ENCODE assay signal across 9 mouse cellular contexts in the genomic region with DNA sequence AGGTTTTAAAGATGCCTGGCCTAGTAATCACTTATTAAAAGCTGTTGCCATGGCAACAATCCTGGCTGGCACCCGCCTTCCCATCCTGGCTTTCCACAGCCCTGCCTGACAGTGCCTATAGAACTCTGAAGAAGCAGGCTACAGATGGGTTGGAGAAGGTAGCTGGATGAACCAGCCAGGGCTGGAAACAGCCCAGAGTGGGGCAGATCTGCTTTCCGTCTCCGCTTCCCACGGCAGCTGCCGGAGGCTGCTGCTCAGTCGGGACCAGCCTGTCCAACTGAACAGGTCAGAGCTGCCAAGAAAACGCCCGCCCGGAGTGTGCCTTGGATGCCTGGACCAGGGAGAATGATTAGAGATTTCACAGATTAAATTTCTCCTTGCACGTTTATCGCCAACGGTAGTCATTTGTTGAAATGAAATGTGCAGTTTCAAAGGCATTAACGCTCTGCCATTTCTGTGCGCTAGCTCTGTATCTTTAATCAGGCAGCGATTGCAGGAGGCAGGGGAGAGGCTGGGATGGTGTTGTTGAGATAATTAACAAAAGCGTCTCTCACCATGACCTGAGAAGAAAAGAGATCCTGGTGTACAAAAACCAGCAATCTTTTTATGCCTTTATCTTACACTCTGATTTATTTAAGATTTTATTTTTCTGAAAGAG. TPM values are rescaled to one million over a fixed set of nuclear protein-coding genes. Genes with fewer than 3 reads are reported as not detected.
DNase-seq lines count a peak whose midpoint lies in the region; ATAC-seq and TF ChIP-seq lines count a peak whose summit lies in the region.
"Had no signal": no experiment of that assay in that cellular context is flagged by ENCODE, and none has a peak within 500 bp of the region (broad histone marks: within the 10 kb centered on the region; RNA-seq: fewer than 3 reads in every experiment).

No protein-coding gene starts in this region.

- no peak overlapping the region for H3K4me3 ChIP-seq in cortical plate, adult 2 months (ENCODE audit: insufficient read depth, low read length)
- no peak overlapping the region for H3K4me3 ChIP-seq in neural tube, embryonic 14.5 days (ENCODE audit: low read depth, low read length)

- no peak overlapping the region for H3K9ac ChIP-seq in neural tube, embryonic 14.5 days (replicated peaks; ENCODE audit: low read depth, low read length)

- WGBS in neural tube, embryonic 14.5 days, result 56% methylated on average over 16 of the region's 16 CpGs

- H3K36me3 ChIP-seq in neural tube, embryonic 14.5 days (ENCODE audit: control insufficient read depth, insufficient read depth, low read length), result peaks cover 77% of the 10 kb centered on the region

- H3K9me3 ChIP-seq in neural tube, embryonic 14.5 days (ENCODE audit: control insufficient read depth, low read length), result no peaks in the 10 kb centered on the region

- DNase-seq in layer of hippocampus, adult 9-10 months (ENCODE audit: low spot score), result peak; percentile 43
- no peak for DNase-seq in lung, postnatal 25 days (ENCODE audit: low spot score)
- no peak for DNase-seq in heart, postnatal 36 days
- DNase-seq: heart, postnatal 14 days had no signal

- no peaks in the 10 kb centered on the region for H3K27me3 ChIP-seq in neural tube, embryonic 14.5 days (ENCODE audit: control insufficient read depth, insufficient read depth, low read length)

- H3K4me1 ChIP-seq in cortical plate, adult 2 months (ENCODE audit: control insufficient read depth, insufficient read depth, low read length), result peaks cover 2% of the 10 kb centered on the region; the same call in 1 of the 2 replicates
- H3K4me1 ChIP-seq in neural tube, embryonic 14.5 days (ENCODE audit: control insufficient read depth, insufficient read depth, low read length), result peaks cover 13% of the 10 kb centered on the region; the same call in 1 of the 2 replicates

- 0 out of 2 replicates have a peak, but pooled peaks have one; percentile 16 for TF ChIP-seq POLR2A in cortical plate, adult 2 months (IDR thresholded peaks at IDR 0.05; ENCODE audit: extremely low read depth, insufficient read depth, low read length)

- TF ChIP-seq CTCF in cortical plate, adult 2 months (IDR thresholded peaks at IDR 0.05; ENCODE audit: extremely low read depth, insufficient read depth, low read length), result no peak

- H3K4me2 ChIP-seq in neural tube, embryonic 14.5 days (ENCODE audit: low read depth, low read length), result no peak overlapping the region

- peak; percentile 65 for ATAC-seq in cerebellum, adult (ENCODE audit: insufficient number of reproducible peaks, low FRiP score, low TSS enrichment)
- peak; percentile 47; the same call in 1 of the 2 replicates for ATAC-seq in neural tube, embryonic 14.5 days (ENCODE audit: low read depth)
- ATAC-seq in megakaryocyte progenitor cell, adult 5-6 weeks (replicated peaks; ENCODE audit: poor library complexity), result no peak
- ATAC-seq in granulocyte monocyte progenitor cell, adult 5-6 weeks (replicated peaks; ENCODE audit: poor library complexity, severe bottlenecking), result no peak

- intact Hi-C loops in heart, postnatal 36 days (cut with DNase I), result no loop called here

- no peak overlapping the region for H3K27ac ChIP-seq in cortical plate, adult 2 months (ENCODE audit: insufficient read depth, low read length)
- peak overlapping the region; percentile 82 for H3K27ac ChIP-seq in neural tube, embryonic 14.5 days (ENCODE audit: low read depth, low read length)

RNA-seq across cellular contexts. Expression of a gene that starts 56.0 kb away (rescaled TPM):
- polyA plus RNA-seq in cortical plate, adult 2 months (2012; rRNA removed), result 29.6 and 31.7 TPM in 2 replicates
- polyA plus RNA-seq in neural tube, embryonic 14.5 days (2014; fragmentation: Nextera tagmentation; extraction: Ambion mirVana), result 36.4 and 39.9 TPM in 2 replicates
- 27.3 and 30.2 TPM in 2 replicates for total RNA-seq in megakaryocyte progenitor cell, adult 5-6 weeks (2015)
- total RNA-seq in megakaryocyte progenitor cell, adult 5-6 weeks (2017), result 10.9 and 14.5 TPM in 2 replicates
- 50.4 and 50.6 TPM in 2 replicates for total RNA-seq in granulocyte monocyte progenitor cell, adult 5-6 weeks (2014; fragmentation: Nextera tagmentation)
- 9.0 and 13.8 TPM in 2 replicates for total RNA-seq in granulocyte monocyte progenitor cell, adult 5-6 weeks (2017)
- 10 to 100 TPM; 55.4 to 62.3 TPM for total RNA-seq in heart, postnatal 36 days (2021)

Comparison
In these comparisons a context has a peak if more than half of its experiments do, and no peak if none do; other contexts are left out.
1. ATAC-seq: peak in cerebellum, adult (single experiment) and neural tube, embryonic 14.5 days (single experiment); none in megakaryocyte progenitor cell, adult 5-6 weeks (single experiment) and granulocyte monocyte progenitor cell, adult 5-6 weeks (single experiment).